Mouse (Mus musculus) hindbrain, embryonic 16.5 days (tissue): ENCODE data around the gene Tubb2b. TPM values are rescaled to one million over a fixed set of nuclear protein-coding genes. Genes with fewer than 3 reads are reported as not detected.

Source experiments
- ATAC-seq: fragments of 200-750 bp; cut with Nextera tagmentation; 2 replicates; pipeline ENCODE4 v1.8.0; 2017; ENCODE audit warnings: moderate TSS enrichment, moderate library complexity
- H3K27ac ChIP-seq: fragments of 300-500 bp; sonication (generic); 2 replicates; pipeline ENCODE4 v1.5.1; 2014; ENCODE audit warnings: low read depth, mild to moderate bottlenecking, control low read depth, low read length, moderate library complexity
- H3K27me3 ChIP-seq: fragments of 300-500 bp; sonication (generic); replicated peaks from 2 replicates; pipeline ENCODE4 v1.6.1; 2014; ENCODE audit warnings: low read length; ENCODE audit not compliant: control insufficient read depth, insufficient read depth
- H3K36me3 ChIP-seq: fragments of 300-500 bp; sonication (generic); 2 replicates; pipeline ENCODE4 v1.6.1; 2014; ENCODE audit warnings: mild to moderate bottlenecking, low read length, moderate library complexity, mixed read lengths; ENCODE audit not compliant: control insufficient read depth, insufficient read depth
- H3K4me1 ChIP-seq: fragments of 300-500 bp; sonication (generic); 2 replicates; pipeline ENCODE4 v1.6.1; 2014; ENCODE audit warnings: low read depth, low read length; ENCODE audit not compliant: control insufficient read depth, insufficient read depth
- H3K4me2 ChIP-seq: fragments of 300-500 bp; sonication (generic); 2 replicates; pipeline ENCODE4 v1.6.1; 2014; ENCODE audit warnings: mild to moderate bottlenecking, low read length, control low read depth, moderate library complexity
- H3K4me3 ChIP-seq: fragments of 300-500 bp; sonication (generic); 2 replicates; pipeline ENCODE4 v1.5.1; 2014; ENCODE audit warnings: mild to moderate bottlenecking, low read length, control low read depth, moderate library complexity
- H3K9ac ChIP-seq: fragments of 300-500 bp; sonication (generic); 2 replicates; pipeline ENCODE4 v1.6.1; 2014; ENCODE audit warnings: low read depth, mild to moderate bottlenecking, control low read depth, low read length, moderate library complexity
- H3K9me3 ChIP-seq: fragments of 300-500 bp; sonication (generic); 2 replicates; pipeline ENCODE4 v1.6.1; 2014; ENCODE audit warnings: mild to moderate bottlenecking, low read length, moderate library complexity; ENCODE audit not compliant: control insufficient read depth
- WGBS: fragments of 180-500 bp; shearing (Covaris S2); extraction: QIAGEN DNeasy Blood & Tissue Kit; methylation state at CpG from one replicate; pipeline ENCODE4 v1.1.7; 2014; 5-methylcytosine and 5-hydroxymethylcytosine counted together
- polyA plus RNA-seq: library from polyadenylated mRNA; unstranded; fragments of >200 nt; fragmentation: Nextera tagmentation; extraction: Ambion mirVana; gene quantifications from 2 replicates; pipeline ENCODE4 v1.2.1, GENCODE M21; 2015

Tubb2b gene
- polyA plus RNA-seq, 1 experiment from 2014 or later: 1,199 TPM

GRCm38 (mm10) chr13:34087052-34087812 lies 43.0 kb downstream of the Tubb2b start:
- Histone ChIP-seq H3K36me3 (no peaks in the 10 kb centered on the region), H3K27ac (peak overlapping the region; percentile 88), H3K4me3 (no peak overlapping the region), H3K4me1 (peaks cover 27% of the 10 kb centered on the region), H3K9me3 (no peaks in the 10 kb centered on the region), H3K4me2 (peak overlapping the region; percentile 22), H3K9ac (no peak overlapping the region), H3K27me3 (no peaks in the 10 kb centered on the region)
- peak; percentile 25 for ATAC-seq
- 30% methylated on average over 7 of the region's 7 CpGs for WGBS

DNA sequence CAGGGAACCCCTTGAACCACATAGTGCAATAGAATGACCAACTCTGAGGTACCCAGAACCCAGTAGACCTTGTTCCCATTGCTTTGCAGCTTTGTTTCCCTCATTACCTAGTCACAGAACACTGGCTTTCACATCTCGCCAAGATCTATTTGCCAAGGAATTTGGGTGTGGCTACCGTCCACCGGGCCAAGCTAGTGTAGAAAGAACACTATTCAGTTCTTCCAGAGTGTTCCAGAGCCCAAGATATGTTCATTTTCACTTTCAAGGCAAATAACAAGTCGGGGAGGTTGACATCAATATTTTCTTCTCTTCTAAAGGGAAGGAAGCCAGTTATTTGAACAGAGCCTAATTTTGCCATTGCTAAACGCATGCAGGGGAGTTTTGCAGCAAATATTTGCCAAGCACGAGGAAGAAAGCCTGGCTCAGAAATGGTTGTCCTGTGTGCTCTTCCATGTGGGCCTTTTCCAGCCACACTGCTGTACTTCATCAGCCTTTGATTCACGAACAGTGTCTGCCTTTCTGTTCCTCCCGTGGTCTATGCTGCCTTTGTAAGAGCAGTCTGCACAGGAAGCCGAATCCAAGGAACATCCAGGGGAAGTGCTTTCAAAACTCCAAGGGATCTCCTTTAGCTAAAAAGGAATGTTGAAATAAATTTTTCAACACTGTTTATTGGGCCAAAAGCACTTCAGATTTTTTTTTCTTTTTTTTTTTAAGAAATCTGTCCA lies 46.1 kb downstream of the Tubb2b start:
- Histone ChIP-seq H3K4me1 (peaks cover 24% of the 10 kb centered on the region), H3K4me3 (no peak overlapping the region), H3K9me3 (no peaks in the 10 kb centered on the region), H3K4me2 (no peak overlapping the region), H3K36me3 (no peaks in the 10 kb centered on the region), H3K27me3 (no peaks in the 10 kb centered on the region), H3K9ac (no peak overlapping the region), H3K27ac (no peak overlapping the region; the same call in 1 of the 2 replicates)
- no peak for ATAC-seq
- 69% methylated on average over 9 of the region's 9 CpGs for WGBS

DNA sequence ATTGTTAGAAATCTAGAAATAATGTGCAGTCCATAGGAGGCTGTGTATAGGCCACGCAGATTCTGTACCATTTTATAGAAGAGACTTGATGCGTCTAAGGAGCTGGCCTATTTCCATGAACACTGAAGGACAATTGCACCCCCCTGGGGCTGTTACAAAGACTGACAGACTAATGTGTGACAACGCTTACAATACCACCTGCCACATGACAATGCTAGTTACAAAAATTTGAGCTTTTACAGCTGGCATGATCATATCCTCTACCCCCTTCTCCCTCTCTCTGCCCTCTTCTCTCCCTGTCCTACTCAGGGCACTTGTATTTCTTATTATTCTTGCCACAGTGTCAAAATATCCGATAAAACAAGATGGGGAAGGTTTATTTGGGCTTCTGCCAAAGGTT lies 48.3 kb downstream of the Tubb2b start:
- no peaks in the 10 kb centered on the region for H3K9me3 ChIP-seq
- H3K27ac ChIP-seq: no peak overlapping the region
- peaks cover 5% of the 10 kb centered on the region for H3K4me1 ChIP-seq
- no peaks in the 10 kb centered on the region for H3K36me3 ChIP-seq
- H3K27me3 ChIP-seq: no peaks in the 10 kb centered on the region
- no peak overlapping the region for H3K4me3 ChIP-seq
- H3K9ac ChIP-seq: no peak overlapping the region
- no peak overlapping the region for H3K4me2 ChIP-seq
- ATAC-seq: no peak
- 53% methylated on average over 4 of the region's 4 CpGs for WGBS

DNA sequence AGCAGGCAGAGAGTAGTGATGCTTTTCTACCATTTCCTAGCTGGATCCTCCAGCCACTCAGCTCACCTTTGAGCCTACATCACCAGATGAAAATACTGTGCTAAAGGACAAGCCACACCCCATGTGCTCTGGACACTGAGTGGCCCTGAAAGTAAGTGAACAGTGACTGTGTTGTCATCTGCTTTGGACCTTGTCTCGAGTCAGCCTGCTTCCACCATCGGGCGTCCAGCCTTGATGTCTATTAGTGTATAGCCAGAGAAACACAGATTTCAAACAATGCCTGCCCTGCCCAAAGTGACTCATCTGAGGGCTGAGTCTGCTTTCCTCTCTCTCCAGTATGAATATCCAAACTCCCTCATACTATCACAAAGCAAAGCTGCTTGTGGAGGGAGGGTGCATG lies 50.5 kb downstream of the Tubb2b start:
- Histone ChIP-seq H3K27ac (no peak overlapping the region), H3K36me3 (peaks cover 4% of the 10 kb centered on the region; the same call in 1 of the 2 replicates), H3K27me3 (no peaks in the 10 kb centered on the region), H3K9me3 (no peaks in the 10 kb centered on the region), H3K4me2 (no peak overlapping the region), H3K4me1 (peaks cover 10% of the 10 kb centered on the region), H3K4me3 (no peak overlapping the region), H3K9ac (no peak overlapping the region)
- WGBS: 92% methylated on average over 3 of the region's 3 CpGs
- ATAC-seq: no peak

GRCm38 (mm10) chr13:34078500-34079280 lies 51.6 kb downstream of the Tubb2b start:
- H3K9me3 ChIP-seq: no peaks in the 10 kb centered on the region
- peak overlapping the region; percentile 71 for H3K4me2 ChIP-seq
- H3K27me3 ChIP-seq: no peaks in the 10 kb centered on the region
- H3K9ac ChIP-seq: peak overlapping the region; percentile 98
- peak overlapping the region; percentile 62 for H3K27ac ChIP-seq
- H3K36me3 ChIP-seq: peaks cover 5% of the 10 kb centered on the region
- 44% methylated on average over 16 of the region's 16 CpGs for WGBS
- no peak; the same call in 1 of the 2 replicates for ATAC-seq
- H3K4me1 ChIP-seq: peaks cover 14% of the 10 kb centered on the region
- peak overlapping the region; percentile 82 for H3K4me3 ChIP-seq

GRCm38 (mm10) chr13:34077492-34078271 lies 52.6 kb downstream of the Tubb2b start, which contains the start of gene Tubb2a:
Gene Tubb2a, minus strand, starts transcription at chr13:34078007.
- Histone ChIP-seq H3K36me3 (peaks cover 7% of the 10 kb centered on the region), H3K27me3 (no peaks in the 10 kb centered on the region), H3K4me3 (peak within 1 kb of the TSS; percentile 82), H3K9me3 (no peaks in the 10 kb centered on the region), H3K4me2 (peak within 1 kb of the TSS; percentile 71), H3K9ac (peak within 1 kb of the TSS; percentile 98), H3K27ac (peak within 1 kb of the TSS; percentile 93), H3K4me1 (peaks cover 18% of the 10 kb centered on the region)
- peak; percentile 88 for ATAC-seq
- WGBS: under 1% methylated on average over 43 of the region's 45 CpGs

Other genes with a start within 250 kb of the Tubb2b start
- gene Serpinb6c, start 224.8 kb downstream of the Tubb2b start, polyA plus RNA-seq: 0.11 and 0.24 TPM in 2 replicates
- gene Nqo2, start 165.8 kb downstream of the Tubb2b start, polyA plus RNA-seq: 11.7 TPM in 2 replicates
- 5.9 and 7.0 TPM in 2 replicates for gene Ripk1, start 128.1 kb downstream of the Tubb2b start, polyA plus RNA-seq
- 40.0 and 42.2 TPM in 2 replicates for gene Serpinb6a, start 127.7 kb downstream of the Tubb2b start, polyA plus RNA-seq
- 42.9 and 45.9 TPM in 2 replicates for gene Bphl, start 92.9 kb downstream of the Tubb2b start, polyA plus RNA-seq
- gene Tubb2a, start 52.5 kb downstream of the Tubb2b start, polyA plus RNA-seq: 3,415 and 3,905 TPM in 2 replicates
- gene Psmg4, start 32.5 kb upstream of the Tubb2b start, polyA plus RNA-seq: 69.1 and 69.5 TPM in 2 replicates
- 14.9 and 15.6 TPM in 2 replicates for gene Slc22a23, start 214.7 kb upstream of the Tubb2b start, polyA plus RNA-seq